Mouse (Mus musculus): ENCODE measurements around the gene T2. TPM values are rescaled to one million over a fixed set of nuclear protein-coding genes. Genes with fewer than 3 reads are reported as not detected.
"Not testable (repeated sequence)": the region's sequence is repeated elsewhere in the genome, so short reads cannot be mapped to it uniquely, and the experiment has no call there.

T2 gene
- 0.33 and 0.59 TPM in 2 replicates for polyA plus RNA-seq (2014; fragmentation: Nextera tagmentation; extraction: Ambion mirVana)

- no peaks in the 10 kb centered on the region for H3K36me3 ChIP-seq (ENCODE audit: control insufficient read depth, insufficient read depth, low read length)
- H3K4me2 ChIP-seq (ENCODE audit: low read depth, low read length, severe bottlenecking) = no peak within 1 kb of the TSS
- H3K27ac ChIP-seq (ENCODE audit: low read depth, low read length) = no peak within 1 kb of the TSS
- no peak within 1 kb of the TSS for H3K4me3 ChIP-seq (ENCODE audit: low read depth, low read length)
- no peak for ATAC-seq (replicated peaks; ENCODE audit: low FRiP score)
- H3K9me3 ChIP-seq (ENCODE audit: control insufficient read depth, low read length) = no peaks in the 10 kb centered on the region
- WGBS = 89% methylated on average over 6 of the region's 6 CpGs
- DNase-seq (ENCODE audit: low spot score) = no peak
- H3K4me1 ChIP-seq (replicated peaks; ENCODE audit: control insufficient read depth, insufficient read depth, low read length) = no peaks in the 10 kb centered on the region
- H3K27me3 ChIP-seq (ENCODE audit: control insufficient read depth, insufficient read depth, low read length) = no peaks in the 10 kb centered on the region
- no peak within 1 kb of the TSS for H3K9ac ChIP-seq (ENCODE audit: low read length)
These were observed at the start of gene T2 for GRCm38 (mm10) chr17:8355692-8356091. Gene T2 (plus strand): TSS chr17:8355992.

DNA sequence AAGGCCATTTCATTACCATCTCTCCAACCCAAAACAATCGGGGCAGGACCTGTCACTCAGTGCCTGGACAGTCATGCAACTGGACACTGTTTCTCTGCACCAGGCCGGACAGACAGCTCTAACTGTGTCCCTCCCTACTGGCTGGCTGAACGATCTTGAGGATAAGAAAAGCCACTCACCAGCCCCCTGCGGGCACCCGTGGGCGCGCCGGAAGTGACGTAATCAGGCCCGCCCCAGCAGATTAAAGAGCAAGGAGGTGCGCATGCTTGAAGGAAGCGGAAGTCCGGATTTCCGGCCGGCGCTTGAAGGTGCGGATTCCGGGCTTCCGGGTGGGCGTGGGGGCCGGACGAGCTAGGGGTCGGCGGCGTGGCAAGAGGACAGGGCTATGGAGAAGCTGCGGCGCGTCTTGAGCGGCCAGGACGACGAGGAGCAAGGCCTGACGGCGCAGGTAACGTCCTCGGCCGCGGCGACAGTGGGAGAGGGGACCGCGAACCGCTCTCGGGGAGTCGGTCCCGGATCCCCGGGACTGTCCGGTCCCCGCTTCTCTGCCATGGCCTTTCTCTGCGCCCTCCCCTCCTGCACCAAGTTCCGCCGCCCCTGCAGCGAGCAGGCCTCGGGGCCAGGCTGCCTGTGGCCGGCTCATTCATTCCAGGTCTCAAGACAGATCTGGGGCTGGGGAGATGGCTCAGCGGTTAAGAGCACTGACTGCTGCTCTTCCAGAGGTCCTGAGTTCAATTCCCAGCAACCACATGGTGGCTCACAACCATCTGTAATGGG is 44.8 kb upstream of the T2 start, which contains the start of gene Sft2d1:
Gene Sft2d1 (plus strand): TSS at position 265 of the 777 bp plus-strand sequence.
- ATAC-seq (replicated peaks; ENCODE audit: low FRiP score) (peak; percentile 96), DNase-seq (ENCODE audit: low spot score) (peak; percentile 97)
- H3K4me2 ChIP-seq (ENCODE audit: low read depth, low read length, severe bottlenecking) = peak within 1 kb of the TSS; percentile 68
- H3K27me3 ChIP-seq (ENCODE audit: control insufficient read depth, insufficient read depth, low read length) = no peaks in the 10 kb centered on the region
- no peaks in the 10 kb centered on the region for H3K9me3 ChIP-seq (ENCODE audit: control insufficient read depth, low read length)
- H3K9ac ChIP-seq (ENCODE audit: low read length) = peak within 1 kb of the TSS; percentile 74
- H3K4me1 ChIP-seq (replicated peaks; ENCODE audit: control insufficient read depth, insufficient read depth, low read length) = peaks cover 3% of the 10 kb centered on the region
- H3K4me3 ChIP-seq (ENCODE audit: low read depth, low read length) = peak within 1 kb of the TSS; percentile 77
- no peaks in the 10 kb centered on the region for H3K36me3 ChIP-seq (ENCODE audit: control insufficient read depth, insufficient read depth, low read length)
- peak within 1 kb of the TSS; percentile 43 for H3K27ac ChIP-seq (ENCODE audit: low read depth, low read length)
- under 1% methylated on average over 52 of the region's 54 CpGs for WGBS

DNA sequence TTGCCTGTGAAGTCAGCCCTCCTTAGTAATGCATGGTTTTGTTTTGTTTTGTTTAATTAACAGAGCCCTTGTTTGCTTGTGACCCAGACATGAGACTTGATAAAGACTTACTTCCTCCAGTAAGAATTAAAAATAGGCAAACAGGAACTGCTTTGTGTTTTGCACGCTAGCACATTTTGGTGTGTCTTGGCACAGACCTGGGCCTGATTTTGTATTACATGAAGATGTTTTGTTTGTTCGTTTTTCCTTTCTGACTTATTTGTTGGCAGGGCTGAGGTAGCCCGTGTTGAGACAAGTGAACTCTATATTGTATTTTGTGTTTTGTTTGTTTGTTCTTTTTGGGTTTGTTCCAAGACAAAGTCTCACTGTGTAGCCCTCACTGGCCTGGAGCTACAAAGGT is 44.0 kb upstream of the T2 start:
- no peak for ATAC-seq (replicated peaks; ENCODE audit: low FRiP score)
- no peak overlapping the region for H3K27ac ChIP-seq (ENCODE audit: low read depth, low read length)
- DNase-seq (ENCODE audit: low spot score) = no peak

DNA sequence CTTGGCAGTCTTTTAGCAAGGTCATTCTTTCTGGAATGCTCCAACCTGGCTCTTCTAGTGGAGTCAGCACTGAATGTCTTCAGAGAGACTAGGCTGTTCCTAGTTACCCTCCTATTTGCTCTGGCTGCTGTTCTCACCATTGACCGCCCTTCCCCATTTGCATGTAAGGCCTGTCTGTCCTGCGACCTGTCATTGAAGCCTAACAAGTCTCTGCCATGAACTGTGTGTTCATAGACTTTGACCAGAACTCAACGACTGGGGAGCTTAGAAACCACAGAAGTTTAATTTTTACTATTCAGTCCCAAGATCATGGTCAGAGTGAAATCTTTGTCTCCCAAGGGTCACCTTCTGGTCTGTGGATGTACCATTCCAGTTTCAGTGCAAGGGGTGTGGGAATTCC is 41.8 kb upstream of the T2 start:
- Histone ChIP-seq H3K27ac (ENCODE audit: low read depth, low read length) (no peak overlapping the region), H3K4me2 (ENCODE audit: low read depth, low read length, severe bottlenecking) (no peak overlapping the region), H3K9ac (ENCODE audit: low read length) (no peak overlapping the region), H3K27me3 (ENCODE audit: control insufficient read depth, insufficient read depth, low read length) (no peaks in the 10 kb centered on the region), H3K4me1 (replicated peaks; ENCODE audit: control insufficient read depth, insufficient read depth, low read length) (peaks cover 3% of the 10 kb centered on the region), H3K4me3 (ENCODE audit: low read depth, low read length) (no peak overlapping the region), H3K36me3 (ENCODE audit: control insufficient read depth, insufficient read depth, low read length) (no peaks in the 10 kb centered on the region), H3K9me3 (ENCODE audit: control insufficient read depth, low read length) (no peaks in the 10 kb centered on the region)
- WGBS = 94% methylated on average over 3 of the region's 3 CpGs
- DNase-seq (ENCODE audit: low spot score) (no peak), ATAC-seq (replicated peaks; ENCODE audit: low FRiP score) (no peak)

More for the DNA sequence above, 44.0 kb upstream of the T2 start:
- H3K27me3 ChIP-seq (ENCODE audit: control insufficient read depth, insufficient read depth, low read length) = no peaks in the 10 kb centered on the region
- H3K36me3 ChIP-seq (ENCODE audit: control insufficient read depth, insufficient read depth, low read length) = no peaks in the 10 kb centered on the region
- H3K4me2 ChIP-seq (ENCODE audit: low read depth, low read length, severe bottlenecking) = peak overlapping the region; percentile 68
- WGBS = 64% methylated on average over 3 of the region's 3 CpGs
- no peaks in the 10 kb centered on the region for H3K9me3 ChIP-seq (ENCODE audit: control insufficient read depth, low read length)
- H3K4me3 ChIP-seq (ENCODE audit: low read depth, low read length) = peak overlapping the region; percentile 77
- H3K4me1 ChIP-seq (replicated peaks; ENCODE audit: control insufficient read depth, insufficient read depth, low read length) = peaks cover 3% of the 10 kb centered on the region
- peak overlapping the region; percentile 21 for H3K9ac ChIP-seq (ENCODE audit: low read length)

DNA sequence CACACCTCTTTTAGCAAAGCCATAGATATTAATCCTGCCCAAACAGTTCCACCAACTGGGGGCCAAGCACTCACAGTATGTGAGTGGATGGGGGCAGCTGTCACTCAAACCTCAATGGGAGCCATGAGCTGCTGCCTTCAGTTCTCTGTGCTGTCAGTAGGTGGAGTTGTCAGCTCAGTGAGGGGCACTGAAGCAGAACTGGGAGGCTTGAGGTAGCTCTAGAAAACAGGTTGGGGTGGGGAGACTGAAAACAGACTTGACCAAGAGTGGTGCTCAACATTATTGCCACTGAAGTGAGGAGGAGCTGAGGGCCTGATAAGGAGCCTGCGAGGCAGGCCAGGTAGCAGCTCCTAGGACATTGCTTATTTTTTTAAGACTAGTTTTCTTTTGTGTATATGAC is 39.5 kb upstream of the T2 start:
- WGBS = 100% methylated on average over 1 of the region's 1 CpGs
- Histone ChIP-seq H3K27ac (ENCODE audit: low read depth, low read length) (no peak overlapping the region), H3K9me3 (ENCODE audit: control insufficient read depth, low read length) (no peaks in the 10 kb centered on the region), H3K4me2 (ENCODE audit: low read depth, low read length, severe bottlenecking) (no peak overlapping the region), H3K4me3 (ENCODE audit: low read depth, low read length) (no peak overlapping the region), H3K27me3 (ENCODE audit: control insufficient read depth, insufficient read depth, low read length) (no peaks in the 10 kb centered on the region), H3K36me3 (ENCODE audit: control insufficient read depth, insufficient read depth, low read length) (no peaks in the 10 kb centered on the region), H3K9ac (ENCODE audit: low read length) (no peak overlapping the region), H3K4me1 (replicated peaks; ENCODE audit: control insufficient read depth, insufficient read depth, low read length) (peaks cover 3% of the 10 kb centered on the region)
- DNase-seq (ENCODE audit: low spot score) (no peak), ATAC-seq (replicated peaks; ENCODE audit: low FRiP score) (no peak)

- not testable (repeated sequence) for H3K27ac ChIP-seq (ENCODE audit: low read depth, low read length); H3K4me2 ChIP-seq (ENCODE audit: low read depth, low read length, severe bottlenecking); H3K4me1 ChIP-seq (replicated peaks; ENCODE audit: control insufficient read depth, insufficient read depth, low read length); ATAC-seq (replicated peaks; ENCODE audit: low FRiP score); DNase-seq (ENCODE audit: low spot score); H3K9ac ChIP-seq (ENCODE audit: low read length); H3K36me3 ChIP-seq (ENCODE audit: control insufficient read depth, insufficient read depth, low read length); H3K9me3 ChIP-seq (ENCODE audit: control insufficient read depth, low read length); H3K4me3 ChIP-seq (ENCODE audit: low read depth, low read length); H3K27me3 ChIP-seq (ENCODE audit: control insufficient read depth, insufficient read depth, low read length)
- 89% methylated on average over 10 of the region's 11 CpGs for WGBS
These were observed 28.9 kb upstream of the T2 start for GRCm38 (mm10) chr17:8326877-8327276.

- 0 out of 2 replicates have a peak, but pooled peaks cover 3% of the 10 kb centered on the region for H3K36me3 ChIP-seq (ENCODE audit: control insufficient read depth, insufficient read depth, low read length)
- no peak overlapping the region for H3K27ac ChIP-seq (ENCODE audit: low read depth, low read length)
- DNase-seq (ENCODE audit: low spot score) (no peak), ATAC-seq (replicated peaks; ENCODE audit: low FRiP score) (no peak)
- no peaks in the 10 kb centered on the region for H3K9me3 ChIP-seq (ENCODE audit: control insufficient read depth, low read length)
- WGBS = 73% methylated on average over 7 of the region's 7 CpGs
- H3K4me1 ChIP-seq (replicated peaks; ENCODE audit: control insufficient read depth, insufficient read depth, low read length) = no peaks in the 10 kb centered on the region
- H3K4me3 ChIP-seq (ENCODE audit: low read depth, low read length) = no peak overlapping the region
- no peak overlapping the region for H3K4me2 ChIP-seq (ENCODE audit: low read depth, low read length, severe bottlenecking)
- no peak overlapping the region for H3K9ac ChIP-seq (ENCODE audit: low read length)
- H3K27me3 ChIP-seq (ENCODE audit: control insufficient read depth, insufficient read depth, low read length) = no peaks in the 10 kb centered on the region
These were observed 27.1 kb upstream of the T2 start for GRCm38 (mm10) chr17:8328511-8329174.

GRCm38 (mm10) chr17:8330602-8331001 is 25.2 kb upstream of the T2 start:
- no peaks in the 10 kb centered on the region for H3K9me3 ChIP-seq (ENCODE audit: control insufficient read depth, low read length)
- no peaks in the 10 kb centered on the region for H3K4me1 ChIP-seq (replicated peaks; ENCODE audit: control insufficient read depth, insufficient read depth, low read length)
- H3K27me3 ChIP-seq (ENCODE audit: control insufficient read depth, insufficient read depth, low read length) = no peaks in the 10 kb centered on the region
- no peak overlapping the region for H3K9ac ChIP-seq (ENCODE audit: low read length)
- H3K4me3 ChIP-seq (ENCODE audit: low read depth, low read length) = no peak overlapping the region
- H3K4me2 ChIP-seq (ENCODE audit: low read depth, low read length, severe bottlenecking) = no peak overlapping the region
- no peak for DNase-seq (ENCODE audit: low spot score)
- H3K27ac ChIP-seq (ENCODE audit: low read depth, low read length) = no peak overlapping the region
- H3K36me3 ChIP-seq (ENCODE audit: control insufficient read depth, insufficient read depth, low read length) = 0 out of 2 replicates have a peak, but pooled peaks cover 3% of the 10 kb centered on the region
- 77% methylated on average over 5 of the region's 5 CpGs for WGBS
- no peak for ATAC-seq (replicated peaks; ENCODE audit: low FRiP score)

Data from forebrain, embryonic 11.5 days (tissue).